Mouse (Mus musculus) E14TG2a.4 (cell line): ENCODE measurements around the gene Gdap1l1.

Experiments
- CTCF ChIP-seq: conservative IDR thresholded peaks from 2 replicates; pipeline ENCODE4 v1.5.1; 2014; ENCODE audit warnings: low read length
- NANOG ChIP-seq: IDR thresholded peaks from 2 replicates; pipeline ENCODE4 v1.6.1; 2014; ENCODE audit warnings: borderline replicate concordance, low read length, mixed read lengths
- POU5F1 ChIP-seq: IDR thresholded peaks from 2 replicates; pipeline ENCODE4 v1.6.1; 2014; ENCODE audit warnings: low read length, borderline replicate concordance

DNA sequence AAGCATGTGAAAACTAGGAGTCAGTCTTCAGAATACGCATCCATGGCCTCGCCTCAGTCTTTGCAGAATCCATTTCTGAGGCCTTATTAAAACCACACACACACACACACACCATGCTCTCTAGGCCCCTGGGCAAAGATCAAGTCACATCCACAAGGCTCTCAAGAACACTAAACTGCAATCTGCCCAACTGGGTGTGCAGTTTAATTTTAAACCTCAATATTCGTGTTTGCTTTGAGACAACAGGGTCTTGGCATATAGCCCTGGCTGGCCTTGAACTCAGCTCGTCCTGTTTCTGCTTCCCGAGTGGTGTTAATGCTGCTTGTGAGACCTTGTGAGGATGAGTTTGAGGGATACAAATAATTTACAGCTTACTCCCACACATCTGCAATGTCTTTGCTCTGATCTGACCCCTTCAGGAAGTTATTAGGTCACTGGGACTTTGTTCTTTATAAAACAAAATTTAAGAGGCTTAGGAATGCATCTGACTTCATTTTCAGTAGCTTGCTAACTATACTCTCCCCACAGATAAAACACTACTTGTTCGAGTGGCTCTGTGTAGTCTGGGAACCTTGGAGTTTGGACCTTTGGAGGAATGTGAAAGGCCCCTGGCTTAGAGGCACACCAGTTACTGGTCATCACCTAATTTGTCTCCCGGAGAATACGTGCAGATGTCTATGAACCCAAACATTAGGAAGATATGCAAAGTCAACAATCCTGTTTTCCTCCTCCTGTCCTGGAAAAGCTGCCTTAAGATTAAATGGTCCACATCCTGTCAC, 34.0 kb upstream of the Gdap1l1 start:
- TF ChIP-seq CTCF (no peak), POU5F1 (no peak), NANOG (no peak)
